Mouse (Mus musculus) midbrain, embryonic 14.5 days (tissue): ENCODE results near the gene Utrn. TPM values are rescaled to one million over a fixed set of nuclear protein-coding genes. Genes with fewer than 3 reads are reported as not detected.

Experiments used
- ATAC-seq: fragments of 200-750 bp; cut with Nextera tagmentation; 2 replicates; pipeline ENCODE4 v1.8.0; 2017; ENCODE audit warnings: moderate number of reproducible peaks, moderate library complexity; ENCODE audit not compliant: low FRiP score, low TSS enrichment
- DNase-seq: peaks from one replicate; pipeline ENCODE4 v3.0.0-alpha.2; 2015
- H3K27ac ChIP-seq: fragments of 300-500 bp; sonication (generic); replicated peaks from 2 replicates; pipeline ENCODE4 v1.5.1; 2014; ENCODE audit warnings: mild to moderate bottlenecking, low read depth, low read length, moderate library complexity
- H3K27me3 ChIP-seq: fragments of 300-500 bp; sonication (generic); 2 replicates; pipeline ENCODE4 v1.6.1; 2014; ENCODE audit warnings: low read length, control low read depth, mixed read lengths; ENCODE audit not compliant: control insufficient read depth, insufficient read depth
- H3K36me3 ChIP-seq: fragments of 300-500 bp; sonication (generic); 2 replicates; pipeline ENCODE4 v1.6.1; 2014; ENCODE audit warnings: low read length, control low read depth; ENCODE audit not compliant: control insufficient read depth, insufficient read depth
- H3K4me1 ChIP-seq: fragments of 300-500 bp; sonication (generic); 2 replicates; pipeline ENCODE4 v1.6.1; 2014; ENCODE audit warnings: mild to moderate bottlenecking, antibody characterized with exemption, low read length, control low read depth; ENCODE audit not compliant: control insufficient read depth, insufficient read depth
- H3K4me2 ChIP-seq: fragments of 300-500 bp; sonication (generic); 2 replicates; pipeline ENCODE4 v1.6.1; 2014; ENCODE audit warnings: mild to moderate bottlenecking, low read length, moderate library complexity
- H3K4me3 ChIP-seq: fragments of 300-500 bp; sonication (generic); replicated peaks from 2 replicates; pipeline ENCODE4 v1.5.1; 2014; ENCODE audit warnings: low read depth, low read length
- H3K9ac ChIP-seq: fragments of 300-500 bp; sonication (generic); replicated peaks from 2 replicates; pipeline ENCODE4 v1.6.1; 2014; ENCODE audit warnings: mild to moderate bottlenecking, low read length, moderate library complexity
- H3K9me3 ChIP-seq: fragments of 300-500 bp; sonication (generic); 2 replicates; pipeline ENCODE4 v1.6.1; 2016; ENCODE audit warnings: low read length, control low read depth, mixed read lengths; ENCODE audit not compliant: control insufficient read depth
- WGBS: fragments of 180-500 bp; shearing (Covaris S2); extraction: QIAGEN DNeasy Blood & Tissue Kit; methylation state at CpG from one replicate; pipeline ENCODE4 v1.1.7; 2014; 5-methylcytosine and 5-hydroxymethylcytosine counted together
- polyA plus RNA-seq: library from polyadenylated mRNA; unstranded; fragments of >200 nt; fragmentation: Nextera tagmentation; extraction: Ambion mirVana; gene quantifications from 2 replicates; pipeline ENCODE4 v1.2.1, GENCODE M21; 2014

Utrn gene
- polyA plus RNA-seq, 1 experiment from 2014 or later, result 19.1 TPM

- Histone ChIP-seq H3K27ac (no peak overlapping the region), H3K4me3 (no peak overlapping the region), H3K9me3 (no peaks in the 10 kb centered on the region), H3K36me3 (no peaks in the 10 kb centered on the region), H3K9ac (no peak overlapping the region), H3K4me2 (no peak overlapping the region), H3K4me1 (no peaks in the 10 kb centered on the region), H3K27me3 (no peaks in the 10 kb centered on the region)
- ATAC-seq (no peak), DNase-seq (no peak)
- WGBS, result 91% methylated on average over 4 of the region's 4 CpGs
Observed at GRCm38 (mm10) chr10:12756692-12757091, 112.5 kb downstream of the Utrn start.

GRCm38 (mm10) chr10:12754911-12755310, 114.3 kb downstream of the Utrn start:
- no peak for DNase-seq
- no peak overlapping the region for H3K4me3 ChIP-seq
- H3K4me1 ChIP-seq, result no peaks in the 10 kb centered on the region
- no peak overlapping the region for H3K4me2 ChIP-seq
- no peaks in the 10 kb centered on the region for H3K36me3 ChIP-seq
- H3K27ac ChIP-seq, result no peak overlapping the region
- no peaks in the 10 kb centered on the region for H3K27me3 ChIP-seq
- H3K9ac ChIP-seq, result no peak overlapping the region
- WGBS, result 91% methylated on average over 2 of the region's 2 CpGs
- no peak for ATAC-seq
- H3K9me3 ChIP-seq, result no peaks in the 10 kb centered on the region

- H3K9me3 ChIP-seq, result no peaks in the 10 kb centered on the region
- no peak for DNase-seq
- no peak overlapping the region for H3K4me3 ChIP-seq
- no peaks in the 10 kb centered on the region for H3K27me3 ChIP-seq
- ATAC-seq, result no peak
- no peak overlapping the region for H3K9ac ChIP-seq
- 91% methylated on average over 6 of the region's 6 CpGs for WGBS
- H3K27ac ChIP-seq, result no peak overlapping the region
- H3K36me3 ChIP-seq, result no peaks in the 10 kb centered on the region
- H3K4me1 ChIP-seq, result no peaks in the 10 kb centered on the region
- no peak overlapping the region for H3K4me2 ChIP-seq
Observed at GRCm38 (mm10) chr10:12754166-12754565, 115.0 kb downstream of the Utrn start.

- Histone ChIP-seq H3K27me3 (no peaks in the 10 kb centered on the region), H3K9me3 (no peaks in the 10 kb centered on the region), H3K4me2 (no peak overlapping the region), H3K4me1 (no peaks in the 10 kb centered on the region), H3K9ac (no peak overlapping the region), H3K36me3 (no peaks in the 10 kb centered on the region; the same call in 1 of the 2 replicates), H3K4me3 (no peak overlapping the region), H3K27ac (no peak overlapping the region)
- no peak for DNase-seq
- no peak for ATAC-seq
- WGBS, result 96% methylated on average over 9 of the region's 9 CpGs
Observed at GRCm38 (mm10) chr10:12743717-12744116, 125.4 kb downstream of the Utrn start.

- DNase-seq (no peak), ATAC-seq (no peak)
- no peaks in the 10 kb centered on the region; the same call in 1 of the 2 replicates for H3K9me3 ChIP-seq
- H3K9ac ChIP-seq, result no peak overlapping the region
- H3K4me1 ChIP-seq, result no peaks in the 10 kb centered on the region
- 93% methylated on average over 13 of the region's 13 CpGs for WGBS
- H3K4me3 ChIP-seq, result no peak overlapping the region
- H3K27me3 ChIP-seq, result no peaks in the 10 kb centered on the region
- H3K4me2 ChIP-seq, result no peak overlapping the region
- H3K27ac ChIP-seq, result no peak overlapping the region
- H3K36me3 ChIP-seq, result 0 out of 2 replicates have a peak, but pooled peaks cover 3% of the 10 kb centered on the region
Observed at GRCm38 (mm10) chr10:12739302-12739987, 129.7 kb downstream of the Utrn start.

GRCm38 (mm10) chr10:12737926-12738325, 131.2 kb downstream of the Utrn start:
- WGBS, result 91% methylated on average over 9 of the region's 9 CpGs
- Histone ChIP-seq H3K4me1 (no peaks in the 10 kb centered on the region), H3K4me2 (no peak overlapping the region), H3K27me3 (no peaks in the 10 kb centered on the region), H3K27ac (no peak overlapping the region), H3K4me3 (no peak overlapping the region), H3K9ac (no peak overlapping the region), H3K36me3 (0 out of 2 replicates have a peak, but pooled peaks cover 3% of the 10 kb centered on the region), H3K9me3 (no peaks in the 10 kb centered on the region; the same call in 1 of the 2 replicates)
- DNase-seq (no peak), ATAC-seq (no peak)

GRCm38 (mm10) chr10:12736861-12737835, 132.0 kb downstream of the Utrn start:
- Histone ChIP-seq H3K36me3 (0 out of 2 replicates have a peak, but pooled peaks cover 3% of the 10 kb centered on the region), H3K9me3 (no peaks in the 10 kb centered on the region; the same call in 1 of the 2 replicates), H3K9ac (no peak overlapping the region), H3K4me2 (no peak overlapping the region), H3K27ac (no peak overlapping the region), H3K4me3 (no peak overlapping the region), H3K4me1 (no peaks in the 10 kb centered on the region), H3K27me3 (no peaks in the 10 kb centered on the region)
- ATAC-seq (no peak), DNase-seq (no peak)
- WGBS, result 70% methylated on average over 18 of the region's 18 CpGs

- Histone ChIP-seq H3K27me3 (no peaks in the 10 kb centered on the region), H3K9ac (no peak overlapping the region), H3K9me3 (no peaks in the 10 kb centered on the region; the same call in 1 of the 2 replicates), H3K27ac (no peak overlapping the region), H3K36me3 (0 out of 2 replicates have a peak, but pooled peaks cover 3% of the 10 kb centered on the region), H3K4me3 (no peak overlapping the region), H3K4me1 (no peaks in the 10 kb centered on the region), H3K4me2 (no peak overlapping the region)
- DNase-seq, result no peak
- 89% methylated on average over 1 of the region's 1 CpGs for WGBS
- no peak for ATAC-seq
Observed at GRCm38 (mm10) chr10:12735695-12736094, 133.5 kb downstream of the Utrn start.
